Mouse (Mus musculus) mesoderm, embryonic 11.5 days (tissue): ENCODE results near the gene Lhfpl2.
A peak's percentile ranks its signal among the peaks of the same experiment; 100 is the strongest.

Source experiments
- DNase-seq: peaks from one replicate; pipeline ENCODE4 v3.0.0-alpha.2; 2012; ENCODE audit warnings: low read depth, low spot score

Gene Lhfpl2

DNA sequence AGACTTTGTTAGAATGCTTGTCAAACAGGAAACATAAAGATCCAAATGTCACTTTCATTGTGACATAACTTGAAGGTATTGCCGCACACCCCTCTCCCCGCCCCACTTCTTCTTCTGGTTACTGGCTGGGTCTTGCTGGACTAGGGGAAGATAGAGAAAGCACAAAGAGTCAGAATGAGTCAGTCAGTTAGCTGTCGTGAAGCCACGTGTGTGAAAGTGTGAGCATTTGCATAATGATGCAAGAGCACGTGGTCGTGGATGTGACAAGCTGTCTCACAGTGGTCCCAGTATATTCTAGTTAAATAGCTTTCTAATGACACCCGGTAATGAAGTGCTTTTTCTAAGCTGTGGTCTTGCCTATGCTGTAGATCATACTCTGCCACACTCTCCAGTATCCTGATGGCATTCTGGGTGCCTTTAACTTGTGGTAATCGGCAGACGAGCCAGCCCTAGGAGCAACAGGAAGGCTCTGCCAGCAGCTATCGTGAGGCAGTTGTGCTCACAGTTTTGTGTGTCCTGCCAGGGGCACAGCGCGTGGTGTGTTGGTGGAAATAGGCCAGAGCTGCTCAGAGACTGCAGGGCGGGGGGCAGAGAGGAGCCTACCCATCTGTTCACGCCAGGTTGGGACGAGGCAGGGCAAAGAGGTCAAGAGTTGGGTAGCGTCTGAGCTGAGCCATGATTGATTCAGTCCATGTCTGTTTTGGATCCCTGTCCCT lies 40.9 kb downstream of the Lhfpl2 start:
- DNase-seq: no peak

DNA sequence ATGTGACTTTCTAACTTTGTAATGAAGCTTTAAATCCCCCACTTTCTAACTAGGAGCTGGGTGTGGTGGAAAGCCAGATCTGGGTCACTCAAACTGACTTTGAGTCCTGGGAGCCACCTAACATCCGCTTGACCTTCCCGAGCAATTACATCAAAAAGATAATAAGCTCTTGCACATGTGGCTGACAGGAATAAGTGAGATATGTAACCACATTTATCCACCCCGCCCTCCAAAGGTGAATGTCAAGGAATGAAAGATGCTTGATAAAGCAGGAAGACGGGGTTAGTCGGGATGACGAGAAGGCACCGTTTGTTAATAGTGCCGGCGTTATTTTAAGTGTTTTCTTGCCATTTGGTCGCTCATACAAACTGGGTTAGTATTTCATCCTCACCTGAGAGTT lies 41.5 kb downstream of the Lhfpl2 start:
- DNase-seq: no peak

DNA sequence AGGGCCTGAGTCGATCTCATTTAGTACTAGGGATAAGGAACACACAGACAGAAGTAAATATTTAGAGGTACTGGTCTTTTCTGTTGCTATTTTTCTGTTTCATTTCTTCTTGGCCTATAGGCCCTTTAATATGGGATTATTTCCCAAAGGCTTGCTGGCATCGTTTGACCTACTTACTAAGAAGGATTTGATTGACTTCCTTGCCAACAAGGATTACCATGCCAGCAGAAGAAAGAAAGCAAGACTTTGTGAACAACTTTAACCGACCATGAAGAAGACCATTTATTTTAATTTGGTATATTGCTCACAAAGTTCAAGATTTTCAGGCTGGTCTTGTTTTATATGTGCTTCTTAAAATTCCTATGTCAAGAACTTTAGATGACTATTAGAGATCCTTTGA lies 42.8 kb downstream of the Lhfpl2 start:
- no peak for DNase-seq

DNA sequence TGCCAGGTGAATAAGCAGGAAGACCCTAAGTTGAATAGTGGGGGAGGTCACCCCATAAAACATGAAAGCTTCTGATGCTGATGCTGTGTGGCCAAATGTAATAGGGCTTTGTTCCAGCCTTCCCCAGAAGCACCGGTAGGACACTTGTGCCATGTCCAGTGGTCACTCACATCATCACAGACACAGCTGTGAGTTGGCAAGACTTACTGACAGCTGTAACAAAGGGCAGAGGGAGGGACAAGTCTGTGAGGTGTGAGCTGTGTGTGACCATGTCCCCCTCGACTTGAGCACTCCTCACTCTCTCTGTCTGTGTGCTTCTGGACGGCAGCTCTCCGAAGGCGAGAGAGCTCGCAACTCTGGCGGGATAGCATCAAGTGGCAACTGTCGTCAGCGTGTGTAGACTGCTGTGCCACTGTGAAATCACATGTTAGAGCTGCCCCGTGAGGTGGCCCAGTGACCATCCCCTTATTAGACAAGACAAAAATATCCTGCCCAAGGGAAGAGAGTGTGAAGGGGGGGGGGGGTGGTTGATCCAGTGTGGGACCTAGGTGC lies 43.5 kb downstream of the Lhfpl2 start:
- no peak for DNase-seq

DNA sequence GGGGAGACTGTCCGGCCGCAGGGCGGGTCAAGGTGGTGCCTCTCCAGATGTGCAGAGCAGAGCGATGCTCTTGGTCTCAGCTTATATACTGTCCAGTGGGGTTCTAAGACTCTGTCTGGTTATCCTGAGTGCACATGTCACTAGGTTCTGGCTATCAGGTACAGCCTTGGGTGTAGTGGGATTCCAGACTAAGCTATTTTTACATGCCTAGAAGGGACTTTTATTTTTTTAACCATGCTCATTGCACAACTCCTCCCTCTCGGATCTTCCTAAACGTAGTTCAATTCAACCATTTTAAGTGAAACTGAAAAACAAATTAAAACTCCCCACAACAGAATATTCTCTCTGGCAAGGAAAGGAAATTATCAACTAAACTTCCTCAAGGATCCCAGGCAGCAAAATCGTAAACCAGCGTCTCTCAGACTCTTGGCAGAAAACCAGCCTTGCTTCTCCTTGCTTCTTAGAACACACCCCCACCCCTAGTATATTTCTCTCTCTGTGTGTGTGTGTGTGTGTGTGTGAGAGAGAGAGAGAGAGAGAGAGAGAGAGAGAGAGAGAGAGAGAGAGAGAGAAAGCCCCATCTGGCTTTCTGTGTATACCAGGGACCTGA lies 47.4 kb downstream of the Lhfpl2 start:
- no peak for DNase-seq

DNA sequence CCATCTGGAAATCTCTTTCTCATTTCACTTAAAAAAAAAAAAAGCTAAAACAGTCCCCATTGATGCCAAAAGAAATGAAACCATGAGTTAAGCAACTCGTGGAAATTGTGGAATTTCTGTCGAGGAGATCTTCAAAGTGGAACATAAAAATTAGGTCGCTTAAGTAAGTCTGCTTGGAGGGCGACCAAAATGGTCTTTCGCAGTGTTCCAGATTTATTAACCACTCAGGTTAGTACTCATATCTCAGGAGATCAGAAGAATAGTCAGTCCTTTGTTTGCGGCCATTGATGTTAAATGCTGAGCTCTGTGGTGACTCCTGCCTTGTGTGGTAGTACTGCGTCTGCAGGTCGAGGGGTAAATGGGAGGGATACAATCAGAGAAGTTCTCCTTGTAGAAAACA lies 48.8 kb downstream of the Lhfpl2 start:
- no peak for DNase-seq

DNA sequence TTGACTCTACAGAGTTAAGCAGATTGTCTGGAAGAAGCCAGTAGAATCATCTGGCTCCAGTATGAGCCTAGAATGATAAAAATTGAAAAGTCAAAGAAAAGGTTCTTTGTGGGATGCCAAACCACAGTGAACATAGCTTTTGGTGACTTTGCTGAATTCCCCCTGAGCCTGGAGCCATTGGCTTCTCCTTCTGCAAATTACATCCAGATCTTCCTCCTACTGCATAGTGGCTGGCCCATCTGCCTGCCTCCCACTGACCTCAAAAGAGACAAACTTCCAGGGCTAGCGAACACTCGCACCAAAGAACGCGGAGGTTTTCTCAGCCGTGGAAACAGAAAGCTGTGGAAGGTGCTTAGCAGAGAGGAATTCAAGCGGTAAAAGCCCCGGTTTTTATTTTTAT lies 49.4 kb downstream of the Lhfpl2 start:
- DNase-seq: no peak

DNA sequence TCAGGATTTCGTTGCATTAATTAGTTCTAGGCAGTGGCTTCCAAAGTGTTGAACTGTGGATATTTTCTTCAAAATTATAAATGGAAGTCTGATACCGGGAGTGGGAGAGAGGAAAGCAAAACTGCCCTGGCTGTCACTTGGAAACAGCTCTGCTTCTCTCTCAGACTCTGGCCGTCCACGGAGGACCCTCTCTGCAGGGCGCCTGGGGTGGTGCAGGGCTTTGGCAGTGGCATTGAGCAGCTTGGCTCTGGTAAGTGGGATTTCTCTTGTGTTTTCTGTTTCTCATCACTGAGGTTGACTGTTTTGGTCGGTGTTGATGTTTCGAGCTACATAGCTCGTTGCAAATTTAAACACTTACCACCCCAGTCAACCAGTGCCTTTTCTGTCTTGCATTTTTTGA lies 53.0 kb downstream of the Lhfpl2 start:
- no peak for DNase-seq

DNA sequence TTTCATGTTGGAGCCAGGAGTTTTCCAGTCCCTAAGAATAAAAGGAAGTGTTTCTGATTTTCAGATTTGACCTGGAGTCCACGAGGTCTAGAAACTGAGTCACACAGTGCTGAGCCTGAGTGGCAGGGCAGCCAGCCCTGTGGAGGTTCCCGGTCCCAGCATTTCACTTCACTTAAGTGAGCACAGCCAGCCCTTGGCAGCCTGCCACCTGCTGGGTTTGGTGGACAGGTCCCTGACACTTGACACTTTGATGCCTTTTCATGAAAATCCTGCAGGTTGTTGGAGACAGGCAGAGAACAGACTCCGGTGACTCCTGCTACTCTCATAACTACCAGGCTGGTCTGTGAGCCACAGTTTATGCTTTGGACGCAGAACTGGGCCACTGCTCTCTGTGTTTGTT lies 57.9 kb downstream of the Lhfpl2 start:
- DNase-seq: no peak

DNA sequence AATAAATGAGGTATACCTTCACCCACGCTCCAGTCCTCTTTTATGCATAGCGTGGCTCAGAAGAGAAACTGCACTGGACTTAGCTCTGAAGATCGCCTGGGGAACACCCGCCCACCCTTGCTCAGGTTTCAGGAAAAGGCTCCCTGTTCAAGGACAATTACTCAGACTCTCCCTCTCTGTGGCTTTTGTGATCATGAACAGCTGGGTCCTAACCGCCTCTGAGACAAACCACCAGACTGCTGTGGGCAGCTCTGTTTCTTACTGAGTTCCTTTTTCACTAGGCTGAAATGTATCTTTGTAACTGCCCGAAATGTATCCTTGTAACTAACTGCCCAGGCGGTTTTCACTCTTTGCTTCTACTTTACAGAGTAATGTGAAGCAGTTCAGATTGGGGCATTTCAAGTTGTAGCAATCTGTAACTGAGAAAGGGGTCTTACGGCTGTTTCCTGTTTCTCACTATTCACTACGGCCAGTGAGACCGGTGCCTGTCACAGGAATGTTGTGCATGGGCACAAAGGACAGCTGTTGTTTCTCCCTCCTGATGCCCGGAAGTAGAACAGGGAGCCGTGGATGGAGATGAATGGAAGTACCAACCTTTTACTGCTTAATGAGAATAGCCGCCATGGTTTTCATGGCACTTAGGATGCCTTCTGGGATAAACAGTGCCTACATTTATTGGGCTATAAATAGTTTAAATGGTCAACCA lies 59.3 kb downstream of the Lhfpl2 start:
- DNase-seq: peak; percentile 59

DNA sequence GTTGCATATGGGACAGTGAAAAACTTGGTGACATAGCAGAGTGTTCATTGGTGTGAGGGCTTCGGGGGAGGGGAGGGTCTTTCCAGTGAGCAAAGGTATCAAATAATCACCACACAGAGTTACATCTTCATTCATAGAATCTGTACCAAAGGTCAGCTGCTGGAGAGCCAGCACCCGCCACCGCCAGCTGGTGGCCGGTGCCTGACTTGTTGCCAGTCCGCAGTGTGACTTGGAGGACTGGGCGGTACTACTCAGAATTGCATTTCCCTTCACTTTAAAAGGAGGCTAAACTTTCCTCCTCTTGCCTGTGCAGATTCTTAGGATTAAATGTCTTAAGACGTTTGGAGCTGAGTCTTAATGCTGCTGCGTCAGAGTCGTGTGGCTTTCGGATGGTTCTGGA lies 59.9 kb downstream of the Lhfpl2 start:
- DNase-seq: no peak

DNA sequence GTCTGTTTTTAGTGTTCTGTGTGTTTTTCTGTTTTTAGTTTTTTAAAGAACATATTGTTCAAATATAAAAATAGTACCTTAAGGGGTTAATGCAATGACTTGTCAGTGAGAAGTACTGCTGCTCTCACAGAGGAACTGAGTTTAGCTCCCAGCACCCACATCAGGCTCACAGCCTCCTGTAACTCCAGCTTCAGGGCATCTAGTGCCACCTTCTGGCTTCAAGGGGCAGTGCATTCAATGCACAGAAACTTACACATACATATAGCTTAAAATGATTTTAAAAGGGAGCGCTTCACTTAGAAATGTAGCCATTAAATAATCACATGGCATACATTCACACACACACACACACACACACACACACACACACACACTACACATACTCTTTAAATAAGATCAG lies 60.5 kb downstream of the Lhfpl2 start:
- DNase-seq: no peak

DNA sequence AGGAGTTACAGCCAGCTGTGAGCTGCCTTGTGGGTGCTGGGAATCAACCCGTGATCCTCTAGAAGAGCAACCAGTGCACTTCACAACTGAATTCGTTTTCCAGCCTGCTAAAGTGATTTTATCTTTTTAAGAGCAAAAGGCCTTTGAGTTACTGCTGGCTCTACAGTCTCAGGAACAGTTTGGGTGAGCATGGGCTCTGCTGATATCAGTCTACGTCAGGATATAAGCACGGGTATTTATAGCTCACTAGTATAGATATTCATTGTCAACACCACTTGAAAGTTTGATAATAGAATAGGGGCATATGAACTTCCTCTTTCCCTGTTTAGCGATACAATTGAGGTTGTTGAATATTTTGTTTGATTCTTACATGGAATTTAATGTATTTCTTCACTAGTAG lies 61.7 kb downstream of the Lhfpl2 start:
- no peak for DNase-seq

DNA sequence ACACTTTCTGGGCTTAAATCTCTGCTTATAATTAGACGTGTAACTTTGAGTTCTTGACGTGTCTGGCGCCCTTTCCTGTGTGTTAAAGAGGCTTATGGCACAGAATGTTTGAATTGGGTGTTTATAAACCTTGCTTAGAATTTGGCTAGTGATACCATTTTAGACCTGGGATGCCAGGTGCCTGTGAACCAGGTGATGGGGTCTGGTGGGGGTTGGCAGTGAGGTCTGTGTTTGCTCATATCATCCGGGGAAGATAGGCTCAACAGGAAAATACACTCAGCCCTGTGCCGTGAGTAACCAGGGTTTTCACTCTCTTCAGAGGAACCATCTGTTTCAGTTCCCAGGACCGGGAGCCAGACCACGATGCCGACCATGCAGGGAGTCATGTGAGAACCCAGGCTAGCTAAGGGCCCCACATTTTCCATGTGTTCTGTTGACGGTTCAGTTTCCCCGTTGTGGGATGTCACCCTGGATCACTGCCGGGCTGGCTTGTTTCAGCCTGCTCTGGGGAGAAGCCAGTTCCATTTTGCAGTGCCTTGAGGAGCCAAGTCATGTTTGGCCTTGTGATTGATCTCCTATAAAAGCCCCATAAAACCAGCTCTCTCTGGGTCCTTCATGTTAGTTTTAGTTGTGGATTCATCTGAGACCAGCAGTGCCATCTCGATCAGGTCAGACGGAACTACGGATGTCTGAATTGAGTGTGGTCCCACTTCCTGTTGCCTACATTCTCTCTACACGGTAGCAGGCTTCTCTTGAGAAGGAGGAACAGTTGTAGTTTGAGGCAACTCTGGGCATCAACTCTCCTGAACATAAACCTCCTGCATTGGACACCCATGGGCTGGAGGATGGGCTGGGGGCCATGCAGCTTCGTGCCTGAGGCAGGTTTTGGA lies 65.4 kb downstream of the Lhfpl2 start:
- no peak for DNase-seq

DNA sequence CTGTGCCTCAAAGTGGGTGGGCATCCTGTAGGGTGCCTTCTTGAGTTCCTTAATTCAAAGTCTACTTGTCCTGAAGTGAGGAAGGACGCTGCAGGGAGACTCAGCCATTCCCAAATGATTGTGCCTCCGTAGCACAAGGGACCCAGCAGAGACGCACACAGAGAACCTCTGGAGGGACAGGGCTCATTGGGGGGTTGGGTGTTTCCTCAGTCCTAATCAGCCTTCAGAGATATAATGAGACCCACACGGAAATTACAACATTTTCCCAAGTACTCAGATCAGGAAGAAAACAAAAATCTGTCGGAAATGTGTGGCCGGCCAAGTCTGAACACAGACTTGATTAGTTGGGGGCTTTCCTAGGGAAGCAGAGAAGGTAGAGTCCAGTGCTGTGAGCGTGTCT lies 72.8 kb downstream of the Lhfpl2 start:
- no peak for DNase-seq

DNA sequence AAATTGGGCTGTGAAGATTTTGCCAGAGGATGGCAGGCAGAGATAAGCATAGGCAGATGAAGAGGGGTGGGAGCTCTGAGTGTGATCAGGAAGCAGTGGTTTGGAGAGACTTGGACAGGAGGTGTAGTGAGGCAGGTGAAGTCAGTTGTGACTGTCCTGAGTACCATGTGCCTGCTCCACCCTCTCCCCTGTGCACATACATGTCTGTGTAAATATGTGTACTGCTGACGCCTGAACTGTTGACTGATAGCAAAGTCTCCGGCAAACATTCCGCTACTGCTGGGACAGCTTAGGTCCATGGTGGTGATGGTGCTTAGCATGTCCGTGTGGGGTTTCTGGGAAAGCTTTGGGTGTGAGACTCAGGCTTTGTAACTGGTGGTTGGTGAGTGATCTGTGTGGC lies 73.5 kb downstream of the Lhfpl2 start:
- no peak for DNase-seq

DNA sequence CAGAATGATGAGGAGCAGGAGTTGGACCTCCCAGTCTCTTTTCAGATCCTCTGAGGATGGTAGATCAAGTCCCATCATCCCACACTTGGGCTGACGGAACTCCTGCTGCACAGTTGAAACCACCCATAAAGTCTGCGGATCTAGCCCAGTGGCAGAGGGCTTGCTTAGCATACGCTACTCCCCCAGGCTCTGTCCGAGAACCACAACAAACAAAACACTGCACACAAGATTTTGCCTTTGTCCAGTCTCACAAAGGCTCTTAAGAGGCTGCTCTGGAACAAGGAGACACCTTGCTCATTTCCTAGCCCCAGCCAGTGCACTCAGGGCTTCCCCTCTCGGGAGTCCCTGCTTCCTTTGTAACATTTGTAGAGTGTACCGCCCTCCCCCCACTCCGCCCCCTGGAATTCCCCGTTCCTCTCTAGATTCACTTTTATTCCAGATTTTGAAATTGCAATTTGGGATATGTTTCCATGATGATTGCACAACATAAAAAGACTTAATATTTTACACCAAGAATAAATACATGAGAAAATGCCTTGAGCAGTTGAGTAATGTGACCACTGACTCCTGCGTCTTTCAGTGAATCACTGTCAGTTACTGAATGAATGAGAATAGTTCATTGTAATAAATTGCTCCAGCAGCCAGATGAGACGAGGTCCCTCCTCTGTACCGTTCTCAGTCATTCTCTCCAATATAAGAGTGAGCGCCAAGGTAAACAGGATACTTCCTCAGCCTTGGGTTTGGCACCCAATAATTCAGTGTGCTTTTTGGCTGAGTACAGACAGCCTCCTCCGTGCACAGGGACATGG lies 74.8 kb downstream of the Lhfpl2 start:
- DNase-seq: no peak

DNA sequence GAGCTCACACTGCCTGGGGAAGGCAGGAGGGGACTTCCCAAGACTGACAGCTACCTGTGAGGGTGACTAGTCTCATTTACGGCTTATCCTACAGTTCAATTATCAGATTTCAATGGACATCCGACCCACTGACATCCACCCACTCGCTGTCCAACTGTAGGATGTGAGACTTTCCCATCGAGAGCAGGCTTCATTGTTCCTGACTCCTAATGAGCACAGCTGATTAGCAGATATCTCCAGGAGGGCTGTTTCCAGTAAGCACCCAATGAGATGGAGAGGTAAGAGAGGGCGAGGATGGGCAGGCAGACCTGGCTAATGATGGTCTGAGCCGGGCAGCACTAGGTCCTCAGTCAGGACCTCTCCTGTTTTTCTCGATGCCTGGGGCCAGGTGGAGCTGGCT lies 77.0 kb downstream of the Lhfpl2 start:
- DNase-seq: no peak

DNA sequence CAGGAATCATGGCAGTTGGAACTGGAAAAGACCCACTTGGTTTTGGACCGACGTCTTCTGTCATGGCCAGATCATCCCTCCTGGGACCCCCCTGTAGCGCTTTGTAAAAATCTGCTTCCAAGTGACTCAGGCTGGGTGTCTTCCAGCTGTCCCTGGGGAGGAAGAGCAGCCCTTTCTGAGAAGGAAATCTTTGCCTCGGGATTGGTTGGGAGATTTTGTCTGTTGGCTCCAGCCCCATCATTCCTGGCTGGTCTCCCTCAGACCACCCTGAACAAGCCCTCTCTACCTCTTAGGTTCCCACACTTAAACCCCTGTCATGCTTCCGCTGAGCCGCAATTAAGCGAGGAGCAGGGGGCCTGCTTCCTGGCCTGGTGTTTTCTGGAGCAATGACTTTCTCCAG lies 77.6 kb downstream of the Lhfpl2 start:
- no peak for DNase-seq

DNA sequence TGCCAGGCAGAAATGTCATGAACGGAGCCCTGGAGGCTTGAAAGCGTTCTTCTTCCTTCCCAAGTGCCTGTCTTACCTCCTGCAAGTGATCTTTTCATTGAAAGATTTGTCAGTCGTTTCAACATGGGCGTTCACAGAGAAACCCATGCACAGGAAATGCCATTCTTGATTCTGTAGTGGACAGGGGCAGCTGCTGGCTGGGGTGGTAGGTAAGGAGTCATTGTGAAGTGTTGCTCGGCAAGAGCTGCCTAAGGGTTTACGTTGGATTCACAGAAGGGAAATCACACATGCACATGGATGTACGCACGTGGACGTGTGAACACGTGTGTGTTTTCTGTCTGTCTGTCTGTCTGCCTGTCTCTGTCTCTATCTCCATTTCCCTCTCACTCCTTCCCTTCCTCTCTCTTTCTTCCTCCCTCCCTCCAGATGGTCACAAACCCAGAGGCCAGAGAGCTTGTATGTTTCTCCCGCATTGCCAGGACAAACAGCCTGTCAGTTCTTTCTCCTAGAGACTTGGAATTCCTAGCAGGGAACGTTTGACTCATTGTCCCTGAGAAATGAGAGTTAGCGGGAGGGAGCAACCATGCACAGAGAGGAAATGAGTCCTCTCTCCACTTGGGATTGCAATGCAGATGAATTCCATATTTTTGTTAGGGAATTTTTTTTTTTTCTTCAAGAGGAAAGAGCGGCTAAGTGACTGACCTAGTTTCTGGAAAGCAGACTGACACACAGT lies 82.3 kb downstream of the Lhfpl2 start:
- DNase-seq: no peak
